Mouse (Mus musculus): Measurements from ENCODE around the gene Islr2. TPM values are rescaled to one million over a fixed set of nuclear protein-coding genes. Genes with fewer than 3 reads are reported as not detected.

Islr2 gene
- total RNA-seq, 2 experiments from 2014 or later = 86.1 to 99.6 TPM

DNA sequence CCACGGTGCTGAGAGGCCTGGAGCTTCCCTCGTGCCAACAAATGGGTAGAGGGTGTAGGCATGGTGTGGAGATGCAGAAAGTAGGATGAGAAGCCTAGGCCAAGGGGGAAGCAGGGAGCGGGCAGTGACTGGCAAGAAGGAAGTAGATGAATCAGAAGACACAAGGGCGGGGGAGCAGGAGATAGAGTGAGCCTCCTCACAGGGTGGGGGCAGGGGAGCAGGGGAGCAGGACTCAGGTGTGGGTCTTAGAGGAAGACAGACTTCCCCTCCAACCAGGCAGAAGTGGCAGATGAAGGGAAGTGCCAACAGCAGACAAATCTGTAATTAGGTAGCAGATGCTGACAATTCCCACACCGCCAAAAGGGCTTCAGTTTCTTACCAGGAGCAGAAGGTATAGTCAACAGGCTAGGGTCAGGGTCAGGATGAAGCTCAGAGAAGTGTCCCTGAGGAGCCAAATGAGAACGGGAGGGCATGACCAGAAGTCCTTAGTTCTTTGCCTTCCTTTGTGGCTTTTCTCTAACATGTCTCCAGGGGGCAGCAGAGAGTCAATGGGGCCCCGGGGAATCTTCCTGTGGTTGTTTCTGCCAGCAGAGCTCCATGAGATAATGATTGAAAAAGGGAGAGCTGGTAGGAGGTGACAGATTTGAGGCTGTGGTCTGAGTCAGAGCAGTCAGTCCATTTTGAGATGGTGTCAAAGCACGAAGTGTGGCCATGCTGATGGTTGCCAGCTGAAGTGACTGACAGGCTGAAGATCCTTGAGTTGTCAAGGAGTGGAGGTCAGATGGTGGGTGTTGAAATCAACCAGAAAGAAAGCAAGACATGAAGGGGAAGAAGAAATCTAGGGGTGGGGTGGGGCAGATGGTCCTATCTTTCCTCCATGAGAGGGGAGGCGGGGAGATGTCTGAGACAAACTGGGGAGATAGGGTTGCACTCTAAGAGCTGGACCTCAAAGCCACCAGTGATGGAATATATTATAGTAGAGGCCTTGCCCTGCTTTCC is 22.1 kb upstream of the Islr2 start:
- intact Hi-C loops (cut with DNase I) = no loop called here
- peak; percentile 32 to 44 for DNase-seq (ENCODE audit: low spot score in 2 of 2)

GRCm38 (mm10) chr9:58224356-58224755 is 20.2 kb upstream of the Islr2 start:
- intact Hi-C loops (cut with DNase I) = no loop called here

DNA sequence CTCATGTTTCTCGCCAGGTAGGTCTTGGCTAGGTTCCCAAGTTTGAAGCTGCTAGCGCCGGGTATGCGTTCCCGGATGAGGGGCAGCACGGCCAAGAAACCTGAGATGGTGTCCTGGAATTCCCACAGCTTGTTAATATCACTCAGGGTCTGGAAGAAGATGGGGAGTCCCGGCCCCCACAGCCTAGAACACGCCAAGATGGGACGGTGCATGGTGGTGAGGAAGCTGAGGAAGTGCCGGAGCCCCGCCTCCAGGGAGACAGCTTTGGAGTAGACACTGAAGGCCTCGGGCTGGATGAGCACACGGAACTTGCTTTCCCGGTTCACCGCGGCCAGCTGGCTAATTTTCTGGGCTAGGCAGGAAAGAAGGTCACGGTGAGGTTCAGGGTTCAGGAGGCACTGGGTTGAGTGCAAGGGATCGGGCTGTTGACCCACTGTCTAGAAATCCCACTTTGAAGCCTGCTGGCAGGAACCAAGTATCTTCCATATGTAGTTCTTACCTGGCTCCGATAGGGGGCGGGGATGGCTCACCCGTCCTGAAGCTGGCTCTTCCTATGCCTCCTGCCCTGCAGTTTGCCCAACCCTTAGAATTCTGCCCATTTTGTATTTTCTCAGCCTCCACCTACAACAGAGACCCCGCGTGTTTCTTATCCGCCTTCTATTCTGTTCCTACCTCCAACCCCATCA is 16.2 kb upstream of the Islr2 start:
- DNase-seq (ENCODE audit: low spot score in 2 of 2) = peak in 1 of 2 experiments; percentile 56
- intact Hi-C loops (cut with DNase I) = no loop called here

More at GRCm38 (mm10) chr9:58224356-58224755, 20.2 kb upstream of the Islr2 start:
- DNase-seq (ENCODE audit: low spot score in 2 of 2) = no peak

DNA sequence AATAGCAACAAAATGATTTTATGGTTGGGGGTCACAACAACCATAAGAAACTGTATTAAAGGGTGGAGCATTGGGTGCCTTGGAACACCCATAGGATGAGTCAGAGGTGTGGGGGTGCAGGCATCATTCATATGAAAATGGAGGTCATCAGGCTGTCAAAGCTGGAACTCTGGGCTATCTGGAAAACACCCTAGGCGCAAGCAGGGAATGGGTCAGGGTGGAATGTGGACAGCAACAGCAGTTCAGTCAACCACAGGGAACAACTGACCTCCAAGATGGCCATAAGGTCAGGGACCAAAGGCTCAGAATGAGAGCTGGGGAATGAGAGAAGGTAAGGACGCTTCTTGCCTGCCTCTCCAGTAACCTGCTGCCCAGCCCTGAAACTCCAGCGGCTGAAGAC is 14.4 kb upstream of the Islr2 start:
- no peak for DNase-seq (ENCODE audit: low spot score in 2 of 2)
- intact Hi-C loops (cut with DNase I) = no loop called here

- peak; percentile 40 to 64 for DNase-seq (ENCODE audit: low spot score in 2 of 2)
- intact Hi-C loops (cut with DNase I) = no loop called here
These were observed 12.3 kb upstream of the Islr2 start for GRCm38 (mm10) chr9:58216402-58216801.

- DNase-seq (ENCODE audit: low spot score in 2 of 2) = no peak
- intact Hi-C loops (cut with DNase I) = no loop called here
These were observed 10.5 kb upstream of the Islr2 start for GRCm38 (mm10) chr9:58214519-58215180.

GRCm38 (mm10) chr9:58213865-58214264 is 9.7 kb upstream of the Islr2 start:
- no peak for DNase-seq (ENCODE audit: low spot score in 2 of 2)
- intact Hi-C loops (cut with DNase I) = no loop called here

DNA sequence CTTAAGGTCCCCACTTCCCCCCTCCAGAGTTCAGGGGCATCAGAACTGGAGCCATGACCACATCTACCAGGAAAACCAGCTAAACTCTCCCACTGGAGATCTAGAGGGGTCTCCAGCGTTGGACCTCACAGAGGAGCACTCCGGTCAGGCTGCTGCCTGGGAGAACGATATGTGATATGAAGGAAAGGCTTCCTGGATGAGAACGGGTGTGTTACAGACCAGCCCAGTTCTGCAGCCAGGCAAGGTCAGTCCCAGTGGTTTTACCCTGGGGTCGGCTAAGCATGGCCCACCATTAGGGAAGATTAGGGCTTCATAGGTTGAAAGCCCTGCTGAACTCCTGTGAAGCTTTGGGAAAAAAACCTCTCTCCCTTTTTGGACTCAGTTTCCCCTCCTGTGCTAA is 9.3 kb upstream of the Islr2 start:
- no peak for DNase-seq (ENCODE audit: low spot score in 2 of 2)
- intact Hi-C loops (cut with DNase I) = no loop called here

DNA sequence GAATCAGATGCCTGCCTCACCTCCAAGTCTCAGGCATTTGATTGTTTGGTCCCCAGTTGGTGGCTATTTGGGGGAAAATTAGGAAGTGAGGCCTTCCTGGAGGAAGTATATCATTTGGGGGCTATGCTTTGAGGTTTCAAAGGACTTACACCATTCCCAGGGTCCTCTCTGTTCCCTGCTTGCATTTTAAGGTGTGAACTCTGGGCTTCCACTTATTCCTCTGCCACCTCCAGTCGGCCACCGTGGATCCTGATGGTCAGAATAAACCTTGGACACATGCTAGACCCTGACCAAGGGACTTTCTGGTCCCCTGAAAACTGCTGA is 6.1 kb upstream of the Islr2 start:
- intact Hi-C loops (cut with DNase I) = no loop called here
- no peak for DNase-seq (ENCODE audit: low spot score in 2 of 2)

DNA sequence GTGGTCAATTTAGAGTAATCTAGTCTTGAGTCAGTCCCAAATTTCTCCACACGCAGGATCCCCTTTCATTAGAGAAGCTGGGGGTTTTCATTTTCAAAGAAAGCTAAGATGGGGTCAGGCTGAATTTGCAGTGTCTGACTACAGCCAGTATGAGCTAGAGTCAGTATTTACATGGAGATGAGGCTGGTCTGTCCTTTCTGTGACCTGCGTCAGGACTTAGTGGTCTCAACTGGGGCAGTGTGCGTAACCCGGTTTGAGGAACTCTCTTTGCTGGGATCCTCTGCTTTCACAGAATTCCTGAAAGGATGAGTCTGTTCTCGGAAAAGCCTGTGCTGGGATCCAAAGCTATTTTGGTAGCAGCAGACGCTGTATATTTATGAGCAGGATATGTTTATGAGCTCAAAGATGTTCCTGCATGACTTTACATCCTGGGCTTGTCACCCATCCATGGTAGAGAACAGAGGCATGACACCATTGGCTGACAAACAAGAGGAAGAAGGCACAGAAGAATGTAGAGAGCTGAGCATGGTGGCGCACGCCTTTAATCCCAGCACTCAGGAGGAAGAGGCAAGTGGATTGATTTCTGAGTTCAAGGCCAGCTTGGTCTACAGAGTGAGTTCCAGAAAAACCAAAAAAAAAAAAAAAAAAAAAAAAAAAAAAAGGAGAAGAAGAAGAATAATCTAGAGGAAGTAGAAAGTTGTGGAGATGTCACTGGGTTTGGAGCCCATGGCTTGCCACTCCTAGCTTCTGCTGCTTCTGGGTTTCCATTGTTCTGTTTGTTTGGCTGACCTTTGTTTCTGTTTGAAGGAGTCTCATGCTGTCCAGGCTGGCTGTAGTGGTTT is 5.6 kb upstream of the Islr2 start:
- DNase-seq (ENCODE audit: low spot score in 2 of 2) = peak in 1 of 2 experiments; percentile 65
- intact Hi-C loops (cut with DNase I) = no loop called here

GRCm38 (mm10) chr9:58206013-58206412 is 1.9 kb upstream of the Islr2 start:
- intact Hi-C loops (cut with DNase I) = no loop called here
- no peak for DNase-seq (ENCODE audit: low spot score in 2 of 2)

DNA sequence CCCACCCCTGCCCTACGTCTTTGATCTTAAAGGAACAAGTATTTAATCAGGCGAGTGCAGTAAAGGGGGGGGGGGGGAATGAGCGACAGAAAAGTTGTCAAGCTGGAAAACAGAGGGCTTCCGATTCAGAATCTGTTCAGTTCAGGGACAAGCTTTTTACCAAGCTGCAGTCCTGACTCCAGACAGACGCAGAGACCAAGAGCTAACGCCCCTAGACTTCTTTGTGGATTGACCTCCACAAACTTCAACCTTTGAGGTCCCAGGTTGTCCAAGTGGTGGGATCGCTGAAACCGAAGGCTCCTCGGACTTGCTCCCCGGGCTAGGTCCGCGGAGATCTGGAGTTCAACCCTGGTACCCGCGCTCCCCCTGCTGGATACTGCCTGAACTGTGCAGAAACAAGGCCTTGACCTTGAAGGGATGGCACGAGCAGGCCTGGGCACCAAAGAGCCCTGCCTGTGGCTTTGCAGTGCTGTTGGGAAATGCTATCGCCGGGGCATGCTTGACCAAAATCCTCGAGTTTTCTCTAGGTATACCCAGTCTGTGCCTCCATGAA is 405 bp upstream of the Islr2 start:
- DNase-seq (ENCODE audit: low spot score in 2 of 2) = peak; percentile 81 to 89
- intact Hi-C loops (cut with DNase I) = loop anchor here (2.0 to 5.0 kb wide), 3 partner anchors 92 to 166 kb away; no protein-coding TSS in a partner anchor

- intact Hi-C loops (cut with DNase I) = loop anchor here (5.0 kb wide), 1 partner anchor 91 kb away; no protein-coding TSS in a partner anchor
- DNase-seq (ENCODE audit: low spot score in 2 of 2) = peak; percentile 71 to 92
These were observed 1.3 kb downstream of the Islr2 start for GRCm38 (mm10) chr9:58202676-58203453.

GRCm38 (mm10) chr9:58201861-58202549 is 2.1 kb downstream of the Islr2 start:
- intact Hi-C loops (cut with DNase I) = loop anchor here (5.0 kb wide), 1 partner anchor 90 kb away; no protein-coding TSS in a partner anchor
- peak in 1 of 2 experiments; percentile 68 for DNase-seq (ENCODE audit: low spot score in 2 of 2)

DNA sequence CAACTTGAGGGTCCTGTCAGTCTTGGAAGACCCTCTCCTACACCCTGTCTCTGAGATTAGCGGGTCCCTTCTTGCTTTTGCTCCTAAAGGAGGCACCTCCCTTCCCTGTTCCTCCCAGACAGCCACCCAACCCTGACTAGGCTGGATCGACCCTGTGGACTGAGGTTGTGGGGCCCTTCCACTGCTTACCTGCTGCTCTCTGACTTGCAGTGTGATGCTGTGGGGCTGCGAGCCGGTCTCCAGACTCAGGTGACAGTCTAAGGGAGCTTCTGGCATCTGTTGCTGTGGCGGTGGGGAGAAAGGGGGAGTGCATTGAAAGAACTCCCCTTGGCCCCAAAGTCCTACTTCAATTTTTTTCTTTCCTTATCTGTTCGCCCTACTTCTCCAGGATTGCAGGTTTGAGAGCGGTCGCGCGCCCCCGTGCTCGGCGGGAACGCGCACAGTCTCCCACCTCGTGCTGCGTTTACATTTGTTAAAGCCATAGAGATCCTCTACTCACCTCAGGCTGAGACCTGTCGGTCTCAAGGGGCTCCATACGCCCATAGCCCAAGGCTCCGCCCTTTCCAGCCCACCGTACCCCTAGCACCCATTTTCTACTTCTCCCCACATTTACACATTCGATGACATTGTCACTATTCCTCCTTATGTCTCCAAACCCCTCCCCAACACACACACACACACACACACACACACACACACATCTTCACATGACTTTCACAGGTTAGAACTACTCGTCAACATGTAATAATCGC is 2.9 kb downstream of the Islr2 start:
- peak in 1 of 2 experiments; percentile 64 for DNase-seq (ENCODE audit: low spot score in 2 of 2)
- intact Hi-C loops (cut with DNase I) = loop anchor here (5.0 kb wide), 1 partner anchor 89 kb away; no protein-coding TSS in a partner anchor

DNA sequence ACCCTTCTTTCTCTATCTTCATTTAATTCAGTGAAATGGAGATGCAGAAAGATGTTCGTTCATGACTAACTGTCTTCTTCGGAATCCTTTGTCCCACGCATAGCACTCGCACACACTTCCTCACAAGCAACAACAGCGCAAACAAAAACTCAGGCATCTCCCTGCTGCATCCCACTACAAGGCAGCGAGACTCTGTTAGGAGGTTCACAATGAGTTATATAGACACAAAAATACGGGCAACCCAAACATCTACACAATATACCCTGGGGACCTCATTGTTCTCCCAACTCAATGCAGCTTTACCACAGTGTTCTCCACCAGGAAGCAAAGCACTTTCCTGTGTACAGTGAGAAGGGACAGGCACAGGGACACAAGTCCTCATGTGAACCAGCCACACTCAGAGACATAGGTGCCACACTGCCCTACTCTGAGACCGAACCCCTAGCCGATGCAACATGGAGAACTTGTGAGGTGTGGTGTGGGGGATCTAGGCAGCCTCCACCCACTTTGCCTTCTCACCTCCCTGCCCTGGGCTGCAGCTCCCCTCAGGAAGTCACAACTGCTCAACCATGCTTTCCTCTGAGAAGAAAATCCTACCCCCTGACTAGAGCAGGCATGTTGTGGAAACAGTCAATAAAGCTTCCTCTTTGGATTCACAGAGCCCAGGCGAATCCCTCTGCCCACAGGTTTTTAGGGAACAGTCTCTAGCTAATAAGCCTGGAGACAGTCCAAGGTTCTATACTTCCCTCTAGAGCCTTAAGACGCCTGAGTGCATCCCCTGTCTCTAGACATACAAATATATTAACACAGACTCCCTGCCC is 3.6 kb downstream of the Islr2 start:
- peak in 1 of 2 experiments; percentile 52 for DNase-seq (ENCODE audit: low spot score in 2 of 2)
- intact Hi-C loops (cut with DNase I) = loop anchor here (5.0 kb wide), 1 partner anchor 88 kb away; no protein-coding TSS in a partner anchor
